Comparison of ENCODE assay signal across 9 mouse cellular contexts in the genomic region with DNA sequence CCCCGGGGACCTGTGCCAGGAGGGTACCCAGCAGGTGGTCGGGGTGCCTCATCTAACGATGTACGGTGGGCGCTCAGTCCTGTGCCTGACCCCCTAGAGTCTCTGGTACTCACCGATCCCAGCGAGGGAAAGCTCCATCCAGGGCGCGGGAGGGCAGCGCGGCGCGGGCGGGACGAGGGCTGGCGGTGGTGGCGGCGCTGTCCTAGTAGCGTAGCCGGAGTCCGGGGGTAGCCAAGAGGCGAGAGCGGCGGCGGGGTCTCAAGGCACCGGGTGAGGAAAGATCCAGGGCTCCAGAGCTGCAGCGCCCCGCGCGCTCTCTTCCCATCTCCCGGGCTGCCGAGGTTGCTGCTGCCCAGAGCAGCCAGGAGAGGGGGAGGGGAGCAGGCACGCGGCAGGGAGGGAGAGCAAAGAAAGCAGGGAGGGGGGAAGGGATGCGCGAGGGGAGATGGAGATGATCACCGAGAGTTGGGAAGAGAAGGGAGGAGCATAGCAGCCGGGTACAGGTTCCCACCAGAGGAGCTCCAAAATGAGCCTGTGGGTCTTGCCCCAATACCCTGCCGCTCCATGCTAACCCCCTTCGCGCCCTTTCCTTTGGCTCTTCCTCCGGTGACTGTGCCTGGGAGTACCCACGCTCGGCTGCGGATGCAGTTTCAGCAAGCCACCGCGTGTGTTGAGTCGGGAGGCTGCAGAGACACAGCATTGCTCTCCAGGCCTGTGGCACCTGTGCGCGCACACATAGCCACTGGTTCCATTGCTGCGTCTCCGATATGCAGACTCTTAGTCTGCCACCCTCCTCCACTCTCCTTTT. TPM values are rescaled to one million over a fixed set of nuclear protein-coding genes. Genes with fewer than 3 reads are reported as not detected.
DNase-seq lines count a peak whose midpoint lies in the region; ATAC-seq lines count a peak whose summit lies in the region.
"Had no signal": no experiment of that assay in that cellular context is flagged by ENCODE, and none has a peak within 500 bp of the region (broad histone marks: within the 10 kb centered on the region; RNA-seq: fewer than 3 reads in every experiment).

A gene (minus strand): TSS at position 769 of the 808 bp plus-strand sequence.

- H3K27me3 ChIP-seq in heart, embryonic 13.5 days (replicated peaks): peaks cover 35% of the 10 kb centered on the region
- H3K27me3 ChIP-seq in liver, embryonic 12.5 days (replicated peaks): peaks cover 21% of the 10 kb centered on the region

- H3K4me1 ChIP-seq in heart, embryonic 13.5 days: peaks cover 14% of the 10 kb centered on the region
- no peaks in the 10 kb centered on the region for H3K4me1 ChIP-seq in liver, embryonic 12.5 days

- no peak; the same call in 1 of the 2 replicates for ATAC-seq in heart, embryonic 13.5 days (ENCODE audit: extremely low read depth, insufficient number of reproducible peaks, low FRiP score, low TSS enrichment)
- ATAC-seq in liver, embryonic 12.5 days: no peak

- no peak within 1 kb of the TSS for H3K27ac ChIP-seq in heart, embryonic 13.5 days (replicated peaks)
- no peak within 1 kb of the TSS for H3K27ac ChIP-seq in liver, embryonic 12.5 days

- peak within 1 kb of the TSS; percentile 95 for H3K4me2 ChIP-seq in heart, embryonic 13.5 days
- peak within 1 kb of the TSS; percentile 60 for H3K4me2 ChIP-seq in liver, embryonic 12.5 days

- WGBS in heart, embryonic 13.5 days: under 1% methylated on average over 52 of the region's 52 CpGs
- WGBS in liver, embryonic 12.5 days (ENCODE audit: insufficient replicate concordance): 1% methylated on average over 50 of the region's 52 CpGs

- no peaks in the 10 kb centered on the region for H3K36me3 ChIP-seq in heart, embryonic 13.5 days
- no peaks in the 10 kb centered on the region for H3K36me3 ChIP-seq in liver, embryonic 12.5 days
- H3K36me3 ChIP-seq: G1E had no signal

- intact Hi-C loops in heart, postnatal 25 days (cut with DNase I): no loop called here

- H3K9ac ChIP-seq in heart, embryonic 13.5 days: peak within 1 kb of the TSS; percentile 63; the same call in 1 of the 2 replicates
- no peak within 1 kb of the TSS for H3K9ac ChIP-seq in liver, embryonic 12.5 days

- H3K9me3 ChIP-seq in heart, embryonic 13.5 days: no peaks in the 10 kb centered on the region
- H3K9me3 ChIP-seq in liver, embryonic 12.5 days (replicated peaks): no peaks in the 10 kb centered on the region
- H3K9me3 ChIP-seq: G1E had no signal

- no peak for DNase-seq in heart, postnatal 25 days (ENCODE audit: low spot score)
- peak; percentile 91 to 93 for DNase-seq in cerebellum, postnatal 14 days
- DNase-seq in frontal cortex, postnatal 14 days (ENCODE audit: low spot score in 2 of 2): peak; percentile 67 to 78
- DNase-seq in kidney, postnatal 4 days: peak; percentile 63 to 79
- peak; percentile 88 for DNase-seq in right cerebral cortex, adult 18-20 months
- no peak for DNase-seq in adipocyte (ENCODE audit: low spot score)

- peak within 1 kb of the TSS; percentile 57 for H3K4me3 ChIP-seq in heart, embryonic 13.5 days
- peak within 1 kb of the TSS; percentile 23 for H3K4me3 ChIP-seq in liver, embryonic 12.5 days

RNA-seq across cellular contexts. Expression of the gene that starts here (rescaled TPM):
- 0.04 and 0.05 TPM in 2 replicates for polyA plus RNA-seq in heart, embryonic 13.5 days (2015; fragmentation: Nextera tagmentation; extraction: Ambion mirVana)
- total RNA-seq in heart, postnatal 25 days (2021): not detected
- polyA plus RNA-seq in liver, embryonic 12.5 days (2016; fragmentation: Nextera tagmentation; extraction: Ambion mirVana): not detected in 2 replicates
- polyA plus RNA-seq: G1E had no signal

Comparison
In these comparisons a context has a peak if more than half of its experiments do, and no peak if none do; other contexts are left out.
1. DNase-seq: peak in cerebellum, postnatal 14 days (2 of 2), frontal cortex, postnatal 14 days (2 of 2), kidney, postnatal 4 days (2 of 2) and right cerebral cortex, adult 18-20 months (single experiment); none in heart, postnatal 25 days (single experiment) and adipocyte (single experiment).